Mouse (Mus musculus): ENCODE results near the gene Adra2c. TPM values are rescaled to one million over a fixed set of nuclear protein-coding genes. Genes with fewer than 3 reads are reported as not detected.

The Adra2c gene
- total RNA-seq (2017): not detected in 3 replicates

DNA sequence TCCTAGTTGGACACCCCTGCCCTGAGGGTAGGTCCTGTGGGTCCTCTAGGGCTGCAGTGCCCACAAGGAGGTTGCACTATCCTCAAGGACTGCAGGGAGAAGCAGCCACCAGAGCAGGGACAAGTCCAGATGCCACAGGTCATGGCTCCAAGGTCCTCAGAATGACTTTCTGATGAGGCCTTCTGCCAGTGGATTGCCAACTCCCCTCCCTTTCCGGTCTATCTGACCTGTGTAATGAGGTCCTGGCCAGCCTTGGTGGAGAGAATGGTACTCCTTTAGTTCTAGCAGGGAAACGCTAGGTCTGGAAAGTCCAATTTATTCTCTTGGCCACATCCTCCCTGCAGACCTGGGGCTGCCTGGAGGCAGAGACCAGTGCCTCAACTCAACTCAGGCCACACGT lies at the start of gene Adra2c:
Adra2c (plus strand) TSS at position 301 of the 400 bp plus-strand sequence.
- ATAC-seq (replicated peaks; ENCODE audit: insufficient number of reproducible peaks, low FRiP score, low TSS enrichment, poor library complexity, severe bottlenecking): no peak

GRCm38 (mm10) chr5:35233142-35233541 lies 45.0 kb upstream of the Adra2c start:
- ATAC-seq (replicated peaks; ENCODE audit: insufficient number of reproducible peaks, low FRiP score, low TSS enrichment, poor library complexity, severe bottlenecking): no peak

- ATAC-seq (replicated peaks; ENCODE audit: insufficient number of reproducible peaks, low FRiP score, low TSS enrichment, poor library complexity, severe bottlenecking): no peak
Measured at GRCm38 (mm10) chr5:35237757-35238156, 40.4 kb upstream of the Adra2c start.

DNA sequence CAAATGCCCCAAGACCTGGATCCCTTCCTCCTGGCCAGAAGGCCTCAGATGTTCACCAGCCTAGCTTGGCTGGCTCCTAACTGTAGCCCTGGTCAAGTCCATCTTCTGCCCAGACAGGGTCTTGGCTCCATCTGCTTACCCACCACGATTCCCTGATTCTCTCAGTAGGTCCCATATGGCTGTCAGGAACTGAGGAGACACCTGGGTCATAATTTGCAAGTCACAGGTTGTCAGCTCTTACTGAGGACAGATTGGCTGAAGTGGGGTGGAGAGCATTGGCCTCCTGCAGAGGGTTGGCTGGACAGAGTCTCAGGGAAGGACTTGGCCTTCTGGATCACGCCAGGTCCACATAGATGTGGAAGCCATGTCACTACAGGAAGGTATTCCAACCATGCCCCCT lies 39.5 kb upstream of the Adra2c start:
- no peak for ATAC-seq (replicated peaks; ENCODE audit: insufficient number of reproducible peaks, low FRiP score, low TSS enrichment, poor library complexity, severe bottlenecking)

DNA sequence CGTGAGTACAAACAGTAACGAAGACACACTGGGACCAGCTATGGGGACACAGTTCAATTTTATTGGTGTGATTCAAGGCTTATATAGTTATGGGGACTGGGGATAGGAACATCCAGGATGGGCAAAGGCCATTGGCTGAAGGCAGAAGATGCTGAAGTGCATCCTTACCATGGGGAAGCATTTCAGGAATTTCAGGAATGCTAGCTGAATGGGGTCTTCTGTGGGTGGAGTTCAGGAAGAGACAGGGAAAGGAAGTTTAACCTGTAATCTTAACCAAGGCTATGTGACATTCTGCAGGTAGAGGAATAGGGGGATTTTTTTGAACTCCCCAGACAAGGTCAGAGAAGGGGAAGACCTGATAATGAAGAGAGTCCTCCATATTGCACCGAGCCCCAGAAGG lies 36.6 kb upstream of the Adra2c start:
- no peak for ATAC-seq (replicated peaks; ENCODE audit: insufficient number of reproducible peaks, low FRiP score, low TSS enrichment, poor library complexity, severe bottlenecking)

- no peak for ATAC-seq (replicated peaks; ENCODE audit: insufficient number of reproducible peaks, low FRiP score, low TSS enrichment, poor library complexity, severe bottlenecking)
Measured at GRCm38 (mm10) chr5:35244204-35244603, 33.9 kb upstream of the Adra2c start.

DNA sequence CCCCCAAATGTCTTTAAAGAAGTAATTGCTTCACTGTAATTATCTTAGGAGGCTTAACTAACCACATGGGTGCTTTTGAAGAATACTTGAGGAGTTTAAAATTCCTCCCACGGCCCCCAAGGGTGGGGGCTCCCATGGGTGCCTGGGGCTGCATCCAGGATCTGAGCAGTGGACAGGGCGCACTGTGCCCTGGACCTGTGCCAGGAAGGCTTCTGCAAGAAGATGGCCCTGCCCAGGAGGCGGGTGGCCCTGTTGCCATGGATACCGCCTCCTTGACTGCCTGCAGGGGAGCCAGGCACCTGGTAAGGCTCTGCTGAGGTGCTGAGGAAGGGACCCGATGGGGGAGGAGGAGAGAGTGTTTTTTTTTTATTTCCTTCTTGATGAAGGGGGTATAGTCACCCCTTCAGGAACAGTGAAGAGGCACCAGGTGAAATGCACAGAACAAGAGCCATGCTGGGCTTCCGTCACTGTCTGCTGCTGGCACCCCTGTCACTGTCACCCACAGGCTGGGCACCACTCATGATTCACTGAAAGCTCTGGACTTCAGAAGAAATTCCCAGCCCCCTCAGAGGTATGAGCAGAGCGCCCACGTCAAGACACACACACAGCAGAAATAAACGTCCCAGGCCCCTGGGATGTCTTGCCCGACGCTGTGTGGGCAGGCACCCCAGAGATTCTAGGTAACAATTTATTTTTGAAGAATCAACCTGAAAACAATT lies 32.4 kb upstream of the Adra2c start:
- ATAC-seq (replicated peaks; ENCODE audit: insufficient number of reproducible peaks, low FRiP score, low TSS enrichment, poor library complexity, severe bottlenecking): no peak

GRCm38 (mm10) chr5:35254964-35255716 lies 23.0 kb upstream of the Adra2c start:
- ATAC-seq (replicated peaks; ENCODE audit: insufficient number of reproducible peaks, low FRiP score, low TSS enrichment, poor library complexity, severe bottlenecking): no peak

- no peak for ATAC-seq (replicated peaks; ENCODE audit: insufficient number of reproducible peaks, low FRiP score, low TSS enrichment, poor library complexity, severe bottlenecking)
Measured at GRCm38 (mm10) chr5:35263716-35264115, 14.4 kb upstream of the Adra2c start.

- no peak for ATAC-seq (replicated peaks; ENCODE audit: insufficient number of reproducible peaks, low FRiP score, low TSS enrichment, poor library complexity, severe bottlenecking)
Measured at GRCm38 (mm10) chr5:35267486-35267885, 10.6 kb upstream of the Adra2c start.

DNA sequence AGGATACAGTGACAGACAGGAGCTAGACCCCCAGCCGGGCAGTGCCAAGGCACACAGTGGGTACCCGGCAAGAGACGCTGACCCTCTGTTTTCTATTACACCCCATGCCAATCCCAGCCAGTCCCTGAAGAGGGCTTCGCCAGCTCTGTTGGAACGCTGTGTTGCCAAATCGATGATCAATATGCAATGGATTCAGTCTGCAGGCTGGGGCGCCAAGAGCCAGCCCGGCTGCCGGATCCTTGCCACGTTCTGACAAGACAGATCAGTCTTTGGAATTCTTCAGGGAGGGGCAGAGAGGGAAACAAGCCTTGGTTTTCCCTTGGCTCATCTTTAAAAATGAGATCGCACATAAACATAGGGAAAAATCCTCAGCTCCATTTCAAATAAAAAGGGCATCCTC lies 2.8 kb upstream of the Adra2c start:
- no peak for ATAC-seq (replicated peaks; ENCODE audit: insufficient number of reproducible peaks, low FRiP score, low TSS enrichment, poor library complexity, severe bottlenecking)

- ATAC-seq (replicated peaks; ENCODE audit: insufficient number of reproducible peaks, low FRiP score, low TSS enrichment, poor library complexity, severe bottlenecking): no peak
Measured at GRCm38 (mm10) chr5:35278741-35279695, 899 bp downstream of the Adra2c start.

DNA sequence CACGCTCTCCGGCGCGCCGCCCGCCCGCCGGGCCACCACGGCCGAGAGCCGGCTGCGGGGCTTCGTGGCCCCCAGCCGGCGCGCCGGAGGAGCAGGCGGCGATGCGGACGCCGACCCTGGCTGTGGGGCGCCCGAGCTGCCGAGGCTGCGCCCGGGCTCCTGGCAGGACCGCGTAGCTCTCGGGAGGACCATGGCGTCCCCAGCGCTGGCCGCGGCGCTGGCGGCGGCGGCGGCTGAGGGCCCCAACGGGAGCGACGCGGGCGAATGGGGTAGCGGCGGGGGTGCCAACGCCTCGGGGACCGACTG lies 1.5 kb downstream of the Adra2c start:
- ATAC-seq (replicated peaks; ENCODE audit: insufficient number of reproducible peaks, low FRiP score, low TSS enrichment, poor library complexity, severe bottlenecking): no peak

DNA sequence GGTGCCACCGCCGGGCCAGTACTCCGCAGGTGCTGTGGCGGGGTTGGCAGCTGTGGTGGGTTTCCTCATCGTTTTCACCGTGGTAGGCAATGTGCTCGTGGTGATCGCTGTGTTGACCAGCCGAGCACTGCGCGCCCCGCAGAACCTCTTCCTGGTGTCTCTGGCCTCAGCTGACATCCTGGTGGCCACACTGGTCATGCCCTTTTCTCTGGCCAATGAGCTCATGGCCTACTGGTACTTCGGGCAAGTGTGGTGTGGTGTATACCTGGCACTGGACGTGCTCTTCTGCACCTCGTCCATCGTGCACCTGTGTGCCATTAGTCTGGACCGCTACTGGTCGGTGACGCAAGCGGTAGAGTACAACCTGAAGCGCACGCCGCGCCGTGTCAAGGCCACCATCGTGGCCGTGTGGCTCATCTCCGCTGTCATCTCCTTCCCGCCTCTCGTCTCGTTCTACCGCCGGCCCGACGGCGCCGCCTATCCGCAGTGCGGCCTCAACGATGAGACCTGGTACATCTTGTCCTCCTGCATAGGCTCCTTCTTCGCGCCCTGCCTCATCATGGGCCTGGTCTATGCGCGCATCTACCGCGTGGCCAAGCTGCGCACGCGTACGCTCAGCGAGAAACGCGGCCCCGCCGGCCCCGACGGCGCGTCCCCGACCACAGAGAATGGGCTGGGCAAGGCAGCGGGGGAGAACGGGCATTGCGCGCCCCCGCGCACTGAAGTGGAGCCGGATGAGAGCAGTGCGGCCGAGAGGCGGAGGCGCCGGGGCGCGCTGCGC lies 2.1 kb downstream of the Adra2c start:
- no peak for ATAC-seq (replicated peaks; ENCODE audit: insufficient number of reproducible peaks, low FRiP score, low TSS enrichment, poor library complexity, severe bottlenecking)

- no peak for ATAC-seq (replicated peaks; ENCODE audit: insufficient number of reproducible peaks, low FRiP score, low TSS enrichment, poor library complexity, severe bottlenecking)
Measured at GRCm38 (mm10) chr5:35280783-35281165, 2.7 kb downstream of the Adra2c start.

DNA sequence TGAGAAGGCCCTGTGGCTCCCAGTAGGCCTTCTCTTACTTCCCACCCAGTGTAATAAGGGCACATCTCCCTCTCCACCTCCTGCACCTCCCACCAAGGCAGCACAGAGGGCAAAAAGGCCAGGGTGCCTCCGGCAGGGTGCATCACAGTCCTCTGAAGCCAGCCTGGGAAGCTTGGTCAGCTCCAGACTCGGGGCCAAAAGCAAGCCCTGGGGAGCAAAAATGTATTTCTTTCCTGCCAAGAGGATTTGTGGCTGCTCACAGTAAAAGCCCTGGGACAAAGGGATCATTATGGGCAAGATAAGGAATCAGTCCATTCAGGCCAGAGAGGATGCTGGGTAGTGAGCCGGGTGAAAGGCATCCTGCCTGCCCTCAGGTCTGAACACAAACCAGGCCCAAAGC lies 7.2 kb downstream of the Adra2c start:
- no peak for ATAC-seq (replicated peaks; ENCODE audit: insufficient number of reproducible peaks, low FRiP score, low TSS enrichment, poor library complexity, severe bottlenecking)

DNA sequence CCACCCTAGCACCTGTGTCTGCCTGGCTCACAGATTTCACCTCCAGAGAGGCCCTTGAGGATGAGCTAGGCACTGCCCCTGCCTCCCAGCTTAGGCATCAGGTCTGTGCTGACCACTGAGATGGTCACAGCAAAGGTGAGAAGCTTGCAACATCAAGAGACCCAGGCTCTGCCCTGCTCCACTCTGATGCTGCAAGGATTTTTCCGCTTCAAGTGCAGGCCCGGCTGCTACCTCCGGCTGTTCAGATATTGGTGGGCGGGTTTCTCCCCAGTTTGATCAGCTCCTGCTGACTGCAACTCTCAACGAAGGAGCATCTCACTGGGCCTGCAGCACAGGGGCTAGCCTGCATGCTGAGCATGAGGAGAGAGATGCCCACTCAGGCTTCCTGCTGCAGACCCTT lies 8.1 kb downstream of the Adra2c start:
- ATAC-seq (replicated peaks; ENCODE audit: insufficient number of reproducible peaks, low FRiP score, low TSS enrichment, poor library complexity, severe bottlenecking): no peak

- no peak for ATAC-seq (replicated peaks; ENCODE audit: insufficient number of reproducible peaks, low FRiP score, low TSS enrichment, poor library complexity, severe bottlenecking)
Measured at GRCm38 (mm10) chr5:35299621-35300020, 21.5 kb downstream of the Adra2c start.

DNA sequence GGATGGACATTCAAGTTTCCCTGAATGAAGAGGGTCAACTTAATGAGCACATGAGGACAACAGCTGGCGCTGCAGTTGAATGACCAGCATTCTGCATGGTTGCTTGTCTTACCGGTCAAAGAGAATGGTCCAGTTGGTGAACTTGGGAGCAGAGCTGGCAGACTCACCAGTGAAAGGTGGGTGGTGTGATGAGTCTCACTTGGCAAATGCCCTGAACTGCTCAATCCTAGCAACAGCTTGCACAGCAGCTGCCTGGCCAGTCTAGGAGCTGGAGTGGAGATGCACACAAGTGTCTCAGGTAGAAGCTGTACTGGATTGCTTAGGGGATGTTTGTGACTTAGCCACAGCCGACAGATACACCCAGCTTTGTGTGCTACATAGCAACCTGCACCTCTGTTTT lies 26.1 kb downstream of the Adra2c start:
- ATAC-seq (replicated peaks; ENCODE audit: insufficient number of reproducible peaks, low FRiP score, low TSS enrichment, poor library complexity, severe bottlenecking): no peak

Measured in monocyte, adult 5-6 weeks (primary cell).